Mouse (Mus musculus) adrenal gland (tissue): Measurements from ENCODE around the gene Nhsl2.

ENCODE experiments used
- intact Hi-C: fragments of 180-260 bp; cut with DNase I; formaldehyde crosslinking; loops from one replicate; pipeline ENCODE4 v1.15.1; 2025
- long read RNA-seq, 2 experiments: library from polyadenylated mRNA; unstranded; transcript quantifications; one replicate each; pipeline ENCODE4 v2.0.0; 2020; ENCODE audit warnings: borderline replicate concordance in 1 of 2; ENCODE audit not compliant: insufficient replicate concordance in 1 of 2

Gene Nhsl2
- long read RNA-seq, experiment 1 = 0 reads
- long read RNA-seq, experiment 2, partial matches to known transcripts = 0 of 1 reads
- long read RNA-seq, experiment 2, other reads (novel, unspliced or antisense) = 1 of 1 reads

- intact Hi-C loops = no loop called here
Observed at GRCm38 (mm10) chrX:101849281-101849821, at the start of gene Nhsl2. Gene Nhsl2, plus strand, starts transcription at chrX:101849385.

GRCm38 (mm10) chrX:101805512-101805911, 43.7 kb upstream of the Nhsl2 start:
- intact Hi-C loops = loop anchor here (2.0 to 10.0 kb wide), 2 partner anchors 137 to 259 kb away; no protein-coding TSS in a partner anchor

GRCm38 (mm10) chrX:101811750-101812149, 37.4 kb upstream of the Nhsl2 start:
- intact Hi-C loops = loop anchor here (10.0 kb wide), 1 partner anchor 113 kb away; no protein-coding TSS in a partner anchor

- intact Hi-C loops = loop anchor here (10.0 kb wide), 1 partner anchor 106 kb away; no protein-coding TSS in a partner anchor
Observed at GRCm38 (mm10) chrX:101819163-101819562, 30.0 kb upstream of the Nhsl2 start.

- intact Hi-C loops = loop anchor here (10.0 kb wide), 1 partner anchor 105 kb away; no protein-coding TSS in a partner anchor
Observed at GRCm38 (mm10) chrX:101819980-101820379, 29.2 kb upstream of the Nhsl2 start.

GRCm38 (mm10) chrX:101847191-101847795, 1.9 kb upstream of the Nhsl2 start:
- intact Hi-C loops = no loop called here

GRCm38 (mm10) chrX:101849901-101850551, 841 bp downstream of the Nhsl2 start:
- intact Hi-C loops = no loop called here

- intact Hi-C loops = no loop called here
Observed at GRCm38 (mm10) chrX:101851566-101852354, 2.6 kb downstream of the Nhsl2 start.

GRCm38 (mm10) chrX:101863666-101864378, 14.6 kb downstream of the Nhsl2 start:
- intact Hi-C loops = no loop called here

GRCm38 (mm10) chrX:101864788-101865187, 15.6 kb downstream of the Nhsl2 start:
- intact Hi-C loops = no loop called here

- intact Hi-C loops = no loop called here
Observed at GRCm38 (mm10) chrX:101874147-101874546, 25.0 kb downstream of the Nhsl2 start.

- intact Hi-C loops = no loop called here
Observed at GRCm38 (mm10) chrX:101874901-101875300, 25.7 kb downstream of the Nhsl2 start.

- intact Hi-C loops = no loop called here
Observed at GRCm38 (mm10) chrX:101876136-101876535, 27.0 kb downstream of the Nhsl2 start.

- intact Hi-C loops = no loop called here
Observed at GRCm38 (mm10) chrX:101877840-101878239, 28.7 kb downstream of the Nhsl2 start.

GRCm38 (mm10) chrX:101878546-101878945, 29.4 kb downstream of the Nhsl2 start:
- intact Hi-C loops = no loop called here

- intact Hi-C loops = no loop called here
Observed at GRCm38 (mm10) chrX:101882141-101882751, 33.1 kb downstream of the Nhsl2 start.

GRCm38 (mm10) chrX:101889384-101889783, 40.2 kb downstream of the Nhsl2 start:
- intact Hi-C loops = no loop called here

GRCm38 (mm10) chrX:101889813-101890469, 40.8 kb downstream of the Nhsl2 start:
- intact Hi-C loops = no loop called here

- intact Hi-C loops = no loop called here
Observed at GRCm38 (mm10) chrX:101893796-101894195, 44.6 kb downstream of the Nhsl2 start.

- intact Hi-C loops = no loop called here
Observed at GRCm38 (mm10) chrX:101898341-101898740, 49.2 kb downstream of the Nhsl2 start.
